Mouse (Mus musculus) G1E (cell line): Measurements from ENCODE around the gene Itga5. TPM values are rescaled to one million over a fixed set of nuclear protein-coding genes. Genes with fewer than 3 reads are reported as not detected.

Source experiments
- ATAC-seq: 2 replicates; pipeline ENCODE4 v1.8.0; 2016; ENCODE audit warnings: mild to moderate bottlenecking; ENCODE audit not compliant: insufficient number of reproducible peaks, poor library complexity, low FRiP score, severe bottlenecking; ENCODE audit errors: extremely low read depth
- DNase-seq: peaks from one replicate; pipeline ENCODE4 v3.0.0; 2012; ENCODE audit warnings: low spot score
- H3K27me3 ChIP-seq: 2 replicates; pipeline ENCODE4 v1.6.1; 2012; ENCODE audit warnings: mild to moderate bottlenecking, low read length, inconsistent platforms; ENCODE audit not compliant: insufficient read depth
- H3K36me3 ChIP-seq: replicated peaks from 2 replicates; pipeline ENCODE3; 2012; ENCODE audit warnings: mild to moderate bottlenecking, inconsistent platforms
- H3K4me1 ChIP-seq: 2 replicates; pipeline ENCODE4 v1.6.1; 2012; ENCODE audit warnings: low read depth, low read length, inconsistent platforms, mixed read lengths; ENCODE audit not compliant: insufficient read depth
- H3K4me3 ChIP-seq: 2 replicates; pipeline ENCODE4 v1.5.1; 2012; ENCODE audit warnings: low read depth, mild to moderate bottlenecking, inconsistent platforms, low read length, moderate library complexity, mixed read lengths
- H3K9me3 ChIP-seq: replicated peaks from 2 replicates; pipeline ENCODE4 v1.6.1; 2012; ENCODE audit warnings: inconsistent platforms
- CTCF ChIP-seq: IDR thresholded peaks from 2 replicates; pipeline ENCODE4 v1.5.1; 2012; ENCODE audit warnings: low read depth, low read length, inconsistent platforms, mixed read lengths
- GATA1 ChIP-seq: IDR thresholded peaks from 2 replicates; pipeline ENCODE4 v1.6.1; 2012; ENCODE audit warnings: borderline replicate concordance, low read length, inconsistent platforms, mixed read lengths
- GATA2 ChIP-seq: IDR thresholded peaks from 2 replicates; pipeline ENCODE4 v1.6.1; 2012; ENCODE audit warnings: low read depth, low read length, inconsistent platforms, borderline replicate concordance
- POLR2AphosphoS5 ChIP-seq: IDR thresholded peaks from 2 replicates; pipeline ENCODE4 v1.6.1; 2012; ENCODE audit warnings: low read depth, low read length, inconsistent platforms; ENCODE audit not compliant: insufficient replicate concordance
- TAL1 ChIP-seq: conservative IDR thresholded peaks from 2 replicates; pipeline ENCODE4 v1.6.1; 2012; ENCODE audit warnings: low read depth, low read length, inconsistent platforms, mixed read lengths
- polyA plus RNA-seq: library from polyadenylated mRNA; stranded (reverse); fragments of >175 nt; gene quantifications from 2 replicates; pipeline ENCODE4 v1.2.3, GENCODE M21; 2012
- total RNA-seq, 2 experiments: library from RNA; stranded (forward) in 1 of 2; stranded (reverse) in 1 of 2; fragments of 200-1000 nt in 1 of 2; fragments of >200 nt in 1 of 2; fragmentation: Nextera tagmentation in 1 of 2; gene quantifications; 2 replicates each; pipeline ENCODE4 v1.2.3; 2014 to 2017

Gene Itga5
- total and polyA plus RNA-seq, 3 experiments, result 0.11 to 0.62 TPM; not detected in 1

GRCm38 (mm10) chr15:103300560-103300959 is 66.0 kb downstream of the Itga5 start:
- no peak overlapping the region for H3K4me3 ChIP-seq
- ATAC-seq (no peak), DNase-seq (no peak)
- no peak for TF ChIP-seq GATA1
- no peak for TF ChIP-seq POLR2AphosphoS5
- no peak for TF ChIP-seq TAL1
- no peak for TF ChIP-seq GATA2
- TF ChIP-seq CTCF, result no peak
- peaks cover 56% of the 10 kb centered on the region for H3K36me3 ChIP-seq
- H3K4me1 ChIP-seq, result peaks cover 26% of the 10 kb centered on the region
- H3K9me3 ChIP-seq, result no peaks in the 10 kb centered on the region
- peaks cover 33% of the 10 kb centered on the region for H3K27me3 ChIP-seq

DNA sequence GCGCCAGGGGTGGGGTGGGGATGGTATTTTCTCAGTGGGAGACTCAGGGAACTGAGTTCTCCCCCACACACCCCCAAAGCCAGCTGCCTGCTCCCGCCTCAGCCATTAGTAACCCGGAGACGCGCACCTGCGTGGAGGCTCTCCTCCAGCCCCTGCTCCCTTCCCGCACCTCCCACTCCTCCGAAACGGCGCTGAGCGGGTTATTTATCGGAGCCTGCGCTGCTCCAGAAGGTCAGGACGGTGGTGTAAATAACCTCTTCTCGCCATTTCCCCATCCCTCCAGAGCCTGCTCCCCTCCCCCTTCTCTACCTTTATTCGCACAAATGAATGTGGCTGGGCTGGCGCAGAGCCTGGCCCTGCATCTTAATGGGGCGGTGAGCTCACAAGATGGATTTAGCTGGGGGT is 66.5 kb downstream of the Itga5 start:
- Histone ChIP-seq H3K36me3 (peaks cover 61% of the 10 kb centered on the region), H3K4me3 (no peak overlapping the region), H3K9me3 (no peaks in the 10 kb centered on the region), H3K27me3 (peaks cover 32% of the 10 kb centered on the region), H3K4me1 (peaks cover 21% of the 10 kb centered on the region)
- TF ChIP-seq GATA2 (no peak), CTCF (no peak), TAL1 (no peak), GATA1 (no peak), POLR2AphosphoS5 (no peak)
- ATAC-seq (no peak), DNase-seq (no peak)

- H3K4me3 ChIP-seq, result no peak overlapping the region
- H3K9me3 ChIP-seq, result no peaks in the 10 kb centered on the region
- ATAC-seq (no peak), DNase-seq (no peak)
- TF ChIP-seq GATA1, result no peak
- TF ChIP-seq GATA2, result no peak
- no peak for TF ChIP-seq POLR2AphosphoS5
- no peak for TF ChIP-seq CTCF
- no peak for TF ChIP-seq TAL1
- peaks cover 28% of the 10 kb centered on the region for H3K27me3 ChIP-seq
- H3K36me3 ChIP-seq, result peaks cover 64% of the 10 kb centered on the region
- H3K4me1 ChIP-seq, result peaks cover 17% of the 10 kb centered on the region
Measured at GRCm38 (mm10) chr15:103299644-103300043, 66.9 kb downstream of the Itga5 start.

DNA sequence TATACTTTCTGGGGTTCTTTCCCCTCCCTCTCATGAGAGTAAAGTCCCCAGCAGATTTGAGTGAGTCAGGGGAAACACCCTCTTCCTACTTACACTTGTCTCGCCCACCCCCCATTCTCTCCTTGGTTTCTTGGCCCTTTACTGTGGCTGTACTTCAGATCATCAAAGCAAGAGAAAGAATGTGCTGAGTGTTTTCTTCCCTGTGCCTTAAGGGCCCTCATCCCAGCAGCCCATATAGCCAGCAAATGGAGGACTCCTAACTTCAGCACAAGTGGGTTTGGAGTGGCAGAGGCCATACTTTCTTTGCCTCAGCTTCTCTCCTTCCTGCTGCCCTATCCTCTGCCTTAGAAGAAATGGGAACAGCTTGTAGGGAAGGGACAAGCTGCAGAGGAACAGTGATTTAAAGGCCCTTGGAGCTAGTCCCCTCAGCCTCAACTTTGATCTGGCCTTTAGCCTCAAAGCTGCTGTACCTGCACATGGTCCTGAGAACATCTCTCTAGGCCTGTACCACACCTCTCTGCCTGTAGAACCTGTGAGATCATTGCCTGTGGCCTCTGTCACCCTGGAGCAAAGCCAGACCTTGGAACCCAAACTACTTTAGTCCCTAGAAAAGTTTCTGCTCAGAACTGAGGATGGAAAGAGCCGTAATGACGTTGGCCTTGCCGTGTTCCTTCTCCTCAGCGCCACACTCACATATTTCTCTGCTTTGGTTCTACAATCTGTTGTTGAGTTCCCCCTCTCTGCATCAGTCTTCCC is 67.5 kb downstream of the Itga5 start:
- Histone ChIP-seq H3K4me3 (no peak overlapping the region), H3K27me3 (peaks cover 22% of the 10 kb centered on the region), H3K36me3 (peaks cover 67% of the 10 kb centered on the region), H3K9me3 (no peaks in the 10 kb centered on the region), H3K4me1 (peaks cover 11% of the 10 kb centered on the region)
- TF ChIP-seq CTCF (no peak), GATA2 (no peak), TAL1 (no peak)
- DNase-seq (no peak), ATAC-seq (no peak)

- TF ChIP-seq GATA1 (no peak), GATA2 (no peak), CTCF (no peak), TAL1 (no peak), POLR2AphosphoS5 (no peak)
- no peaks in the 10 kb centered on the region for H3K9me3 ChIP-seq
- H3K36me3 ChIP-seq, result peaks cover 77% of the 10 kb centered on the region
- peaks cover 12% of the 10 kb centered on the region for H3K27me3 ChIP-seq
- H3K4me3 ChIP-seq, result no peak overlapping the region
- ATAC-seq (no peak), DNase-seq (no peak)
- H3K4me1 ChIP-seq, result peaks cover 7% of the 10 kb centered on the region; the same call in 1 of the 2 replicates
Measured at GRCm38 (mm10) chr15:103298026-103298425, 68.5 kb downstream of the Itga5 start.

DNA sequence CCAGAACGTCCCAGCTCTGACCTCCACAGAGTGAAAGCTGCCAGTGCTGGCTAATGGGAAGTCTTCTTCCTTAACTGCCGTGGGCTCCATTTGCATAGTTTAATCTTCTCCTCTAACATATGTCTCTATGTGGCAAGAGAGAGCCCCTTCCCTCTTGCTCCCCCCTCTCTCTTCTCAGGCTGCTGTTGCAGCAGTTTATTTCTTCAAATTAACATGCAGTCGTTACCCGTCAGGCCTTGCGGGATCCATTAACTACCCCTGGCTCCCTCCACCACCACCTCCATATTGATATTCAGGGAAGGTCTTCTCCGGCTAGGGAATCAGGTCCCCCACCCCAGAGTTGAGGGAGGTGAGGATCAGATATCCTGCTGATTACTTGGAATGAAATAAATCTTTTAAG is 69.2 kb downstream of the Itga5 start:
- Histone ChIP-seq H3K4me3 (no peak overlapping the region), H3K27me3 (peaks cover 5% of the 10 kb centered on the region; the same call in 1 of the 2 replicates), H3K4me1 (peaks cover 7% of the 10 kb centered on the region; the same call in 1 of the 2 replicates), H3K36me3 (peaks cover 84% of the 10 kb centered on the region), H3K9me3 (no peaks in the 10 kb centered on the region)
- no peak for TF ChIP-seq GATA1
- TF ChIP-seq POLR2AphosphoS5, result no peak
- no peak for TF ChIP-seq GATA2
- TF ChIP-seq TAL1, result no peak
- TF ChIP-seq CTCF, result no peak
- ATAC-seq, result no peak
- no peak for DNase-seq
